Mouse (Mus musculus) gastrocnemius, postnatal 10 days (tissue): ENCODE results near the gene 1110051M20Rik. TPM values are rescaled to one million over a fixed set of nuclear protein-coding genes. Genes with fewer than 3 reads are reported as not detected.
"Not testable (repeated sequence)": the region's sequence is repeated elsewhere in the genome, so short reads cannot be mapped to it uniquely, and the experiment has no call there.

Experiments used
- DNase-seq: peaks from one replicate; pipeline ENCODE4 v3.0.0; 2021; ENCODE audit warnings: mixed read lengths
- microRNA-seq, 2 experiments: library from miRNA; unstranded; fragments of <30 nt; microRNA quantifications; one replicate each; pipeline ENCODE4 v1.2.0; 2021
- total RNA-seq, 2 experiments: library from RNA; stranded (reverse); gene quantifications; 2 replicates each; pipeline ENCODE4 v1.2.3; 2021

The 1110051M20Rik gene
- total RNA-seq, 2 experiments from 2014 or later = 12.0 to 12.2 TPM

GRCm38 (mm10) chr2:91258054-91258453, 186.4 kb downstream of the 1110051M20Rik start:
- DNase-seq = no peak

- peak; percentile 36 for DNase-seq
Observed at GRCm38 (mm10) chr2:91257126-91257980, 187.2 kb downstream of the 1110051M20Rik start.

- peak; percentile 69 for DNase-seq
Observed at GRCm38 (mm10) chr2:91256256-91257125, 188.0 kb downstream of the 1110051M20Rik start.

- peak; percentile 46 for DNase-seq
Observed at GRCm38 (mm10) chr2:91255661-91256150, 188.8 kb downstream of the 1110051M20Rik start, which contains the start of gene Pacsin3. TSS of gene Pacsin3 (plus strand) at chr2:91255954.

- no peak for DNase-seq
Observed at GRCm38 (mm10) chr2:91254725-91255380, 189.7 kb downstream of the 1110051M20Rik start.

- no peak for DNase-seq
Observed at GRCm38 (mm10) chr2:91252512-91252911, 192.0 kb downstream of the 1110051M20Rik start.

- no peak for DNase-seq
Observed at GRCm38 (mm10) chr2:91252001-91252400, 192.5 kb downstream of the 1110051M20Rik start.

- DNase-seq = no peak
Observed at GRCm38 (mm10) chr2:91248366-91248765, 196.1 kb downstream of the 1110051M20Rik start.

- no peak for DNase-seq
Observed at GRCm38 (mm10) chr2:91244557-91245228, 199.8 kb downstream of the 1110051M20Rik start.

- DNase-seq = no peak
Observed at GRCm38 (mm10) chr2:91243416-91243815, 201.1 kb downstream of the 1110051M20Rik start.

- no peak for DNase-seq
Observed at GRCm38 (mm10) chr2:91242547-91242946, 202.0 kb downstream of the 1110051M20Rik start.

GRCm38 (mm10) chr2:91237511-91238080, 206.9 kb downstream of the 1110051M20Rik start:
- not testable (repeated sequence) for DNase-seq

GRCm38 (mm10) chr2:91236601-91237510, 207.6 kb downstream of the 1110051M20Rik start, which contains the start of gene Ddb2:
TSS of gene Ddb2 (minus strand) at chr2:91236982.
- DNase-seq = peak; percentile 96

- no peak for DNase-seq
Observed at GRCm38 (mm10) chr2:91229735-91230134, 214.8 kb downstream of the 1110051M20Rik start.

Small RNA genes lying within 50 kb of the gene (microRNA-seq; reads per million reads assigned to microRNA genes)
- gene Gm22071 = 0 reads per million in 2 experiments

Other genes starting within 250 kb of the 1110051M20Rik start
- gene Nr1h3, start 241.9 kb downstream of the 1110051M20Rik start, total RNA-seq = 1 to 10 TPM; 3.7 to 4.0 TPM
- 10 to 100 TPM; 13.0 to 17.4 TPM for gene Acp2, start 241.8 kb downstream of the 1110051M20Rik start, total RNA-seq
- 1 to 10 TPM; 4.2 to 7.6 TPM for gene Ddb2, start 207.7 kb downstream of the 1110051M20Rik start, total RNA-seq
- gene Pacsin3, start 188.8 kb downstream of the 1110051M20Rik start, total RNA-seq = 100 to 1,000 TPM; 288 to 337 TPM
- 10 to 100 TPM; 77.1 to 84.3 TPM for gene Arfgap2, start 179.7 kb downstream of the 1110051M20Rik start, total RNA-seq
- 10 to 100 TPM; 20.9 to 25.7 TPM for gene Lrp4, start 12.8 kb upstream of the 1110051M20Rik start, total RNA-seq
- 10 to 100 TPM; 41.5 to 48.1 TPM for gene Ckap5, start 82.1 kb upstream of the 1110051M20Rik start, total RNA-seq
- gene F2, start 191.7 kb upstream of the 1110051M20Rik start, total RNA-seq = 1 to 10 TPM in 1 of 2 experiments, under 1 TPM in 1; 0.16 to 1.1 TPM
- 1 to 10 TPM; 5.9 to 6.4 TPM for gene Zfp408, start 205.1 kb upstream of the 1110051M20Rik start, total RNA-seq
- gene Arhgap1, start 205.2 kb upstream of the 1110051M20Rik start, total RNA-seq = 10 to 100 TPM; 23.6 to 28.1 TPM